8 mouse cellular contexts compared by ENCODE assay signal in genomic region chr4:59580495-59581281, GRCm38 (mm10). TPM values are rescaled to one million over a fixed set of nuclear protein-coding genes. Genes with fewer than 3 reads are reported as not detected.
DNase-seq lines count a peak whose midpoint lies in the region; ATAC-seq and TF ChIP-seq lines count a peak whose summit lies in the region.

No protein-coding gene starts in this region.

- no peak for TF ChIP-seq CTCF in E14TG2a.4 (conservative IDR thresholded peaks at IDR 0.05; ENCODE audit: low read length)

- peaks cover 18% of the 10 kb centered on the region for H3K27me3 ChIP-seq in E14TG2a.4 (ENCODE audit: insufficient read depth, low read length)
- no peaks in the 10 kb centered on the region for H3K27me3 ChIP-seq in forebrain, embryonic 12.5 days
- H3K27me3 ChIP-seq in intestine, embryonic 15.5 days (replicated peaks) = no peaks in the 10 kb centered on the region
- H3K27me3 ChIP-seq in splenic B cell, adult 2 months (ENCODE audit: control insufficient read depth, insufficient read depth, low read length, poor library complexity, severe bottlenecking) = no peaks in the 10 kb centered on the region

- DNase-seq in B cell, adult 2 months = peak; percentile 30 to 32
- DNase-seq in cerebellum, adult 11 months = peak; percentile 26
- DNase-seq in lung, postnatal 4 days = peak; percentile 41 to 51
- peak; percentile 25 for DNase-seq in splenic B cell, adult 2 months (ENCODE audit: low read depth, low spot score)
- DNase-seq in urinary bladder, postnatal 36 days (ENCODE audit: low spot score in 2 of 2) = no peak

- H3K9me3 ChIP-seq in E14TG2a.4 (ENCODE audit: low read length) = no peaks in the 10 kb centered on the region
- no peaks in the 10 kb centered on the region for H3K9me3 ChIP-seq in forebrain, embryonic 12.5 days
- no peaks in the 10 kb centered on the region for H3K9me3 ChIP-seq in intestine, embryonic 15.5 days

- H3K27ac ChIP-seq in forebrain, embryonic 12.5 days = peak overlapping the region; percentile 85
- H3K27ac ChIP-seq in intestine, embryonic 15.5 days = peak overlapping the region; percentile 74

- H3K4me1 ChIP-seq in E14TG2a.4 (replicated peaks; ENCODE audit: low read depth, low read length) = peaks cover 30% of the 10 kb centered on the region
- H3K4me1 ChIP-seq in forebrain, embryonic 12.5 days = peaks cover 12% of the 10 kb centered on the region
- peaks cover 8% of the 10 kb centered on the region; the same call in 1 of the 2 replicates for H3K4me1 ChIP-seq in intestine, embryonic 15.5 days (replicated peaks)

- H3K36me3 ChIP-seq in E14TG2a.4 (ENCODE audit: insufficient read depth, low read length) = no peaks in the 10 kb centered on the region
- H3K36me3 ChIP-seq in forebrain, embryonic 12.5 days (replicated peaks) = no peaks in the 10 kb centered on the region
- no peaks in the 10 kb centered on the region for H3K36me3 ChIP-seq in intestine, embryonic 15.5 days
- H3K36me3 ChIP-seq in splenic B cell, adult 2 months (ENCODE audit: control insufficient read depth, insufficient read depth, low read length, poor library complexity, severe bottlenecking) = no peaks in the 10 kb centered on the region

- H3K9ac ChIP-seq in forebrain, embryonic 12.5 days = peak overlapping the region; percentile 69
- H3K9ac ChIP-seq in intestine, embryonic 15.5 days = peak overlapping the region; percentile 56

- peak overlapping the region; percentile 80 for H3K4me2 ChIP-seq in forebrain, embryonic 12.5 days
- peak overlapping the region; percentile 80 for H3K4me2 ChIP-seq in intestine, embryonic 15.5 days (replicated peaks)

- peak overlapping the region; percentile 87 for H3K4me3 ChIP-seq in E14TG2a.4 (replicated peaks; ENCODE audit: low read length)
- peak overlapping the region; percentile 66 for H3K4me3 ChIP-seq in forebrain, embryonic 12.5 days (replicated peaks)
- H3K4me3 ChIP-seq in intestine, embryonic 15.5 days (replicated peaks) = peak overlapping the region; percentile 73

- ATAC-seq in forebrain, embryonic 12.5 days (ENCODE audit: low FRiP score) = peak; percentile 51
- ATAC-seq in intestine, embryonic 15.5 days = peak; percentile 27

- WGBS in forebrain, embryonic 12.5 days = under 1% methylated on average over 23 of the region's 23 CpGs
- WGBS in intestine, embryonic 15.5 days = under 1% methylated on average over 23 of the region's 23 CpGs

RNA-seq across cellular contexts. Expression of gene Hsdl2, which starts 0.7 kb away (rescaled TPM):
- 27.6 and 28.1 TPM in 2 replicates for polyA plus RNA-seq in forebrain, embryonic 12.5 days (2016; fragmentation: Nextera tagmentation; extraction: Ambion mirVana)
- polyA plus RNA-seq in intestine, embryonic 15.5 days (2015; fragmentation: Nextera tagmentation; extraction: Ambion mirVana) = 17.6 and 20.2 TPM in 2 replicates

RNA-seq across cellular contexts. Expression of gene Ptbp3, which starts 31.5 kb away (rescaled TPM):
- polyA plus RNA-seq in forebrain, embryonic 12.5 days (2016; fragmentation: Nextera tagmentation; extraction: Ambion mirVana) = 25.2 and 29.1 TPM in 2 replicates
- 57.8 and 66.9 TPM in 2 replicates for polyA plus RNA-seq in intestine, embryonic 15.5 days (2015; fragmentation: Nextera tagmentation; extraction: Ambion mirVana)

RNA-seq across cellular contexts. Expression of gene E130308A19Rik, which starts 45.3 kb away (rescaled TPM):
- polyA plus RNA-seq in forebrain, embryonic 12.5 days (2016; fragmentation: Nextera tagmentation; extraction: Ambion mirVana) = 55.3 and 57.2 TPM in 2 replicates
- polyA plus RNA-seq in intestine, embryonic 15.5 days (2015; fragmentation: Nextera tagmentation; extraction: Ambion mirVana) = 14.7 and 15.1 TPM in 2 replicates

Comparison
In these comparisons a context has a peak if more than half of its experiments do, and no peak if none do; other contexts are left out.
1. DNase-seq: peak in B cell, adult 2 months (2 of 2), cerebellum, adult 11 months (single experiment), lung, postnatal 4 days (2 of 2) and splenic B cell, adult 2 months (single experiment); none in urinary bladder, postnatal 36 days (0 of 2).
2. Peak in every context shown above with its lines, with median percentiles within 50 percentile points of each other: H3K4me3 ChIP-seq.